Mouse (Mus musculus): Measurements from ENCODE around the gene Gadl1. TPM values are rescaled to one million over a fixed set of nuclear protein-coding genes. Genes with fewer than 3 reads are reported as not detected.
A peak's percentile ranks its signal among the peaks of the same experiment; 100 is the strongest.

Gene Gadl1
- 10 to 100 TPM in 1 of 2 experiments, 1 to 10 TPM in 1; 3.3 to 10.8 TPM for total RNA-seq (2021)
- long read RNA-seq, experiment 1, partial matches to known transcripts, result 2 of 5 reads
- long read RNA-seq, experiment 1, other reads (novel, unspliced or antisense), result 3 of 5 reads
- long read RNA-seq, experiment 2, partial matches to known transcripts, result 0 of 8 reads
- long read RNA-seq, experiment 2, other reads (novel, unspliced or antisense), result 8 of 8 reads

DNA sequence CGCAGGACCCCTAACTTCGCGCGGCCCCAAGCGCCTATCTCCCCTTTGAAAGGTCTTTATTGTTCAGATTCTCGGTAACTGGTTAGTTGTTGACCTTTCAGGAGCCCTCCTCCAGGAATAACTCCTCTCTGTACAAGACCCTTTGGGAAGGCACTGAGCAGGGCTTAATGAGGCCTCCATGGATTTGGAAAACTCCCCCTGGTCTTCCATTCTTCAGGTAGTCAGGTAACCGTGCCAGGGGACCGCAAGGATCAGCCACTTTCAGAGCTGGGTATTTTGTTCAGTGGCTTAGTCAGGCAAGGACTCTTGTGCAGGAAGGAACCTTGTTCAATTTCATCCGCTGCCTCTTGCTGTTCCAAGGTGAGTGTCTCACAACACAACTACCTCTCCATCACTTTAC is at the start of gene Gadl1:
Gene Gadl1, plus strand, starts transcription at position 301 of the 400 bp plus-strand sequence.
- no peak for DNase-seq

DNA sequence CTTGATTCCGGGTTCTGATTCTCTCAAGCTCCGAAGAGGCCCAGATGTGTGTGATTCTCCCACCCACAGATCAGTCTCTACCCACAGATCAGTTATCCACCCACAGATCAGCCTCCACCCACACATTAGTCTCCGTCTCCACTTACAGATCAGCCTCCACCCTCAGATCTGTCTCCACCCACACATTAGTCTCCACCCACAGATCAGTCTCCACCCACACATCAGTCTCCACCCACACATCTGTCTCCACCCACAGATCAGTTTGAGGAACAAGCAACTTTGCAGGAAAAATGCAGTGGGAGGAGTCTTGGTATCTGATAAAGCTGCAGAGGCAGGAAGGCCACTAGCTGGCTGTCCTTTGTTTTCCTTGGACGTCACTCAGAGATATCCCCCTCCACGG is 46.5 kb upstream of the Gadl1 start:
- no peak for DNase-seq

DNA sequence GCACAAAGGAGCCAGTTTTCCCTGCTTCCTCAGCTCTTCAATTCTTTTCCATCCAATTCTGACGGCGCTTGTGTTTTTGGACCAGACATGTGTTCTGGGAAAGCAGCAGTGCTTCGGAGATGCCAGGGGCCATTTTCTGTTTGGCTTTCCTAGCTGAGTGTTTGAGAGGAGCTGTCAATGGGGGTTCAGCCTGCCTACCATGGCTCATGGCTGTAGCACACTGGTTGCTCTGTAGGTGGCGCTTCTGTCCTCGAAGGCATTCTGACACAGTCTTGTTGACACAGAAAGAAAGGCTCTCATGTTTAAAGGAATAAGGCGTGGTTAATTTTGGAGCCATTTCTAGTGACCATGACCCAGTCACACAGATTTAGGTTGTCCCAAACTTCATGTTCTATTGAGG is 45.9 kb upstream of the Gadl1 start:
- DNase-seq, result no peak

DNA sequence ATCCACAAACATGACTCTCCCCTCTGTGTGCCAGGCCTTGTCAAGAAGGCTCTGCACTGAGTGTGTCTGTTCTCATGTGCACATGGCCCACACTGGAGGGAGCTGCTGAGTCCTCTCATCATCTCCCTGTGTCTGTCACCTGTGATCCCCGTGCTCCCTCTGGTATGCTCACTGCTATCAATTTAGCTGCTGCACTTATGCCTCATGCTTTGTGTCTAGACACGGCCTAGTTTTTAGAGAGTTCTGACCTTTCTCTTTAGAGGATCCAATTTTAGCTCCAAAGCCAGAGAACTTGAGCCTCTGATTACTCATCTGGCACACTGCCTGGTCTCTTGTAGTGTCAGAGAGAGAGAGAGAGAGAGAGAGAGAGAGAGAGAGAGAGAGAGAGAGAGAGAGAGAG is 42.0 kb upstream of the Gadl1 start:
- peak; percentile 50 for DNase-seq

DNA sequence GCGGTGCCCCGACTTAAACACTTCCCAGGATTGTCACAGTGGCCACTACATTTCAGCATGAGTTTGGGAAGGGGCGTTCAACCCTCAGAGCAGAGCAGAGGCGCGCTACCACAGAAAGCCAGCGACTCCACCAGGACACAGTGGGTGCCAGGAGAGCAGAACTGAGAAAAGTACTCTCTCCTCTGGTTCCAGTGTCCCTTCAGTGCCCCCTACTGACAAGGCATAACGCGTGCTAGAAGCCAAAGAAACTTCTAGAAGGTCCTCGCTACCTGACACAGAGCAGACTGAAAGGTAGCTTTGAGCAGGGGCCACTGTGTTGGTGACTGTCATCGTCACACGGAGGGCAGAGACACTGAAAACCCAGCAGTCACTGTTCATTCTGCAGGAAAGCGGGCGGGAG is 39.1 kb upstream of the Gadl1 start:
- DNase-seq, result no peak

- no peak for DNase-seq
Observed at GRCm38 (mm10) chr9:115870640-115871039, 38.6 kb upstream of the Gadl1 start.

DNA sequence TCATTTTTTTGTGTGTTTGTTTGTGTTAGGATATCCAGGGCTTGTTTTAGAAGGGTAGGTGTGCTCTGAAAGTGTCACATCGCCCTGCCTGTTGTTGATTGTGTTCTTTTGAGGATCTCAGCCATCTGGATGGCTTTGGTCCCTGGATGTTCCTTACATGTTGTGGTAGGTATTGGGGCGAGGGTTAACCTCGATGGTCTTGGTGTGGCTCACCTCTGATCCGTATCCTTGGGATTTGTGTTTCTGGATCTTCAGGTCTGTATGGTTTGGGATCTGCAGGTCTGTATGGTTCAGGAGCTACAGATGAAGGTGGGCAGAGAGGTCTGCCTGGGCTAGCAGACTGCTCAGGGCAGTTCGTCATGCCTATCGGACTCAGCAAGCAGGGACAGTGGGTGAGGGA is 28.8 kb upstream of the Gadl1 start:
- DNase-seq, result no peak

DNA sequence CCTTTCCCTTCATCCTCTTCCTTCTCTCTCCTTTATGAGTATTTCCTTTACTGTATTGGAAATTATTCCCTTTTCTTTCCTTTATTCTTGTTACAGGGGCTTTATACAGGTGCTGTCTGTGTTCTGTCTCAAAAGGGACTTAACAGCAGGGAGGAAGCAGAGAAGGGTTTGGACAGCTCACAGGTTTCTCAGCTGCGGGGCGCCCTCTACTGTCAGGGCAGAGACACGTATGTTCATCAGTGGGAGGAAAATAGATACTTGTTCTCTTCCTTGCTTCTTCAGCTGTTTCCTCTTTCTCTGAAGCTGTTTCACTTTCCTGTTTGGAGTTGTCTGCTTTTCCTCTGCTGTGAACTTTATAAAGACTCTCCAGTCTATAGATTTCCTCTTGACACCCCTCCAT is 28.1 kb upstream of the Gadl1 start:
- peak; percentile 16 for DNase-seq

- DNase-seq, result no peak
Observed at GRCm38 (mm10) chr9:115882627-115883200, 26.5 kb upstream of the Gadl1 start.

- DNase-seq, result no peak
Observed at GRCm38 (mm10) chr9:115883413-115883812, 25.8 kb upstream of the Gadl1 start.

DNA sequence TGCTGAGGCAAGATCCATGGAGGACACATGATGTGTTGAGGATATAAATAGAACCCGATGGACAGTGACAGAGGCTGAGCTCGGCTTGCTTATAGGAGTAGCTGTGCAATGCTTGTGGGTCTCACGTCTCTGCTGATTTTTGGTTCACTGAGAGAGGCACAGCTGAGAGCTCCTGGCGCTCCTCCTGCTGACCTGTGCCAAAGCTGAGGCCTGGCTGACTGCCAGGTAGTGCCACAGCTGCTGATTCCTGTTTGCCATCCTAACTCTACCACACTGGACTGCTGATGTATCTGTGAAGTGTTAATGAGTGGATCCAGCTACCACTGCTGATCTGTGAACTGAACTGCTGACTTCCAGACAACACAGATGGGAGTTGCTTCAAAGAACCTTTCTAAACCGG is 21.7 kb upstream of the Gadl1 start:
- DNase-seq, result peak; percentile 10

DNA sequence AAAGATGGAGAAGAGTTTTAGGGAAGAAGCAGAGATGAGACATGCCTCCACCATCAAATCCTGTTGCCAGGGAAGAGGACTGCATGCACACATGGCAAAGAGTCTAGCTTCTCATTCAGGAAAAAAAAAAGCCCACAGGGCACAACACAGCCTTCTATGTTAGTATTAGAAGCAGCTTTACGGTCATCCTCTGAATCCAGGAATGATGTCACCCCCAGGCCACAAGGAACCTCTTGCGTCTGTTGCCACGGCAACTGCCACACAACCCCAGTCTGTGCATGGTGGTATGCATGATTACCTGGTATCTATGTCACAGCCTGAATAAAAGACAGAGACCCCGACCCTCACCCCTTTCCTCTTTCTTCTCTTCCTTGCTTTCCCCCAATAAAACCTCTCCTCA is 16.1 kb upstream of the Gadl1 start:
- DNase-seq, result no peak

DNA sequence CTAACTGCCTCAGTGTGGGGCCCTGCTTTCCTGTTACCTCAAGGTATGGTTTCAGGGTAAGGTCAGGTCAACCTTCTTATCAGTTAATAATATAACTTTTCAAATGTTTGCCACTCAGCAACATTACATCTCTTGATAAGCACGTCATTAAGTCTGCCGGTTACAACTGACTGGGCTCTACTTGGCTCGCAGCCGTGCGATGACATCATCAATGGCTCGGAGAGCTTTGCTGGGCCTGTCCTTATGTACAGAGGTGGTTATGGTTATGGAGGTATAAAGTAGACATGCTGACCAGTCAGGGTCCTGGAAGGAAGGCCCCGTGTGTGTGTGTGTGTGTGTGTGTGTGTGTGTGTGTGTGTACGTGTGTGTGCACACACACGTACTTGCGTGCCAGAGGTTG is 15.3 kb upstream of the Gadl1 start:
- DNase-seq, result no peak

DNA sequence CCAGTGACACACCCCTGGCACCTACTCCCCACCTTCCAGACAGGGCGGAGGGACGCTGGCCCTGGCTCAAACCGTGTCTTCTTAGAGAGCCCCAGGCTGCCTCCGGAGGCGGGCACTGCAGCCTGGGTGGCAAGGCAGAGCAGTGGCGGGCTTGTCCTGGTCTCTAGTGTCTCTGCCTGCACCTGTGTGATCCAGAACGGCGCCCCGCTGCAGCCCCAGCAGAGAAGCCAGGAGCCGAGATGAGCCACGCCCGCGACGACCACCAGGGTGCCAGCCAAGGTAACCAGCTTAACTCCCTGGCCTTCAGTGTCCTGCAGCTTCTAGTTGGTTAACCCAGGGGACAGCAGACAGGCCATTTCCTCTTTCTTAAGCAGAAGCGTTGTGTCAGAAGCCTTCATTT is 930 bp upstream of the Gadl1 start:
- DNase-seq, result no peak

DNA sequence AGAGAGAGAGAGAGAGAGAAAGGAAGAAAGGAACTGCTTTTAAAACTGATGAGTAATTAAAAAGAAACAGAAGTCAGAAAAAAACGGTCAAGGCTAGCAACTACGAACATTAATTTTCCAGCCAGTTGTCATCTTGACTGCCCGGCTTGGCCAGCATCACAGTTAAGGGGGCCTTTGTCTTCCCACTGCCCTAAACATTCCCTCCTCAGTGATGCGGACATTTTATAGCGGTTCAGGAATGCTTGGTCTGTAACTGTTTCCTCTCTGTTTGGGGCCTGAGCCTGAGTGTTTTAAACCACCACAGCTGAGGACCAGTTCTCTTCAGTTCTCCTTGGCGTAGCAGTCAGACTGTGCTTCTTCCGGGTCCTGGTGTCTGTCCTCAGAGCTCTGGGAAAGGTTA is 4.8 kb downstream of the Gadl1 start:
- no peak for DNase-seq

GRCm38 (mm10) chr9:115915586-115916270 is 6.5 kb downstream of the Gadl1 start:
- no peak for DNase-seq

DNA sequence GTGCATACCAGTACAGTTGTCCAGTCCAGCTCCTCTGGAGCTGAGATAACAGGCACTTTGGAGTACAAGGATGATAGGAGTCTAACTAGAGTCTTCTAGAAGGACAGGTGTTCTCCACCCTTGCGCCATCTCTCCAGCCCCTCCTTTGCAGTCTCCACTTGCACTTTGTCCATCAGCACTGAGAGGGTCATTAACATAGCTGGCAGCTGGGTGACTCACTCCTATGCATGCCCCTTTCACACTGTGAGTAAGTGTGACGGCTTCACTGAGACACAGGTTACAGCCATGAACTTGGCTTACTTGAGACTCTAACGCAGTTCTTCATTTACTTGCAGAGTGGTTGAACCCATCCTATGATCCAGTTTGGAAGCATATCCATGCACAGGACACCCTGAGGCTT is 10.5 kb downstream of the Gadl1 start:
- DNase-seq, result no peak

- no peak for DNase-seq
Observed at GRCm38 (mm10) chr9:115922662-115923061, 13.4 kb downstream of the Gadl1 start.

DNA sequence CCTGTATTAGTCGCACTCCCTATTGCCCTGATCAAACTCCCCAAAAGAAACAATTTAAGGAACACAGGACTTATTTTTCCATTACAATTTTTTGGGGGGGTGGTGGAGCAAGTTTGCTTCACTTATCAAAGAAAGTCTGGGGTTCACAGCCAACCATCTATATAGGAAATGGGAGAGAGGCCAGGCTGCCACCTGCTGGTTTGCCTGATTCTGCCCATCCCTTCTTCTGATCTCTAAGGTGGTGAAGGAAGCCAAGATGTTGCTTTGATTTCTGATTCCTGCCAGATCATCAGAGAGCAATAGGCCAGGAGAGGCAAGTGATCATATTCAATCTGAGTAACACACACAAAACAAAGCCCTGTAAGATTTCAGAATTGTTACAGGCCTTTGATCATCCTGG is 14.8 kb downstream of the Gadl1 start:
- DNase-seq, result no peak

GRCm38 (mm10) chr9:115931803-115932202 is 22.5 kb downstream of the Gadl1 start:
- DNase-seq, result no peak

- DNase-seq, result no peak
Observed at GRCm38 (mm10) chr9:115932741-115933140, 23.5 kb downstream of the Gadl1 start.

- DNase-seq, result no peak
Observed at GRCm38 (mm10) chr9:115933243-115933964, 24.1 kb downstream of the Gadl1 start.

DNA sequence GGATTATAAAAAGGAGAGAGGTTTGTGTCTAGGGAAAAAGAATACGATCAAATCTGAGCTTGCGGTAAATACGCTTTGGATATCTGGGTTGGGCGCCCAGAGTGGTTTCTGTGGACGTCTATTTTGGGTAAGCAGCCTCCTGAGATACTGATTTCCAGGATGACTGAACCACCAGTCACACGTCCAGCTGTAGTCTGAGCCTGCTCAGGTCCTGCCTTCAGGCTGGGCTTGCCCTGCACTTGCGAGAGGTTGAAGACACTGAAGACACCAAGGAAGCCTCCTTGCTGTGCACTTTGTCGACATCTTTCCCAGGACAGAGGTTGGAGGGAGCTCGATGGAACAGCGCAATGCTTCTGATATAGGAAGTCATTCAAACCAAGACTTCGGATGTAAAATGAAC is 25.0 kb downstream of the Gadl1 start:
- DNase-seq, result no peak
